ENCODE assay signal across 11 mouse cellular contexts in the genomic region with DNA sequence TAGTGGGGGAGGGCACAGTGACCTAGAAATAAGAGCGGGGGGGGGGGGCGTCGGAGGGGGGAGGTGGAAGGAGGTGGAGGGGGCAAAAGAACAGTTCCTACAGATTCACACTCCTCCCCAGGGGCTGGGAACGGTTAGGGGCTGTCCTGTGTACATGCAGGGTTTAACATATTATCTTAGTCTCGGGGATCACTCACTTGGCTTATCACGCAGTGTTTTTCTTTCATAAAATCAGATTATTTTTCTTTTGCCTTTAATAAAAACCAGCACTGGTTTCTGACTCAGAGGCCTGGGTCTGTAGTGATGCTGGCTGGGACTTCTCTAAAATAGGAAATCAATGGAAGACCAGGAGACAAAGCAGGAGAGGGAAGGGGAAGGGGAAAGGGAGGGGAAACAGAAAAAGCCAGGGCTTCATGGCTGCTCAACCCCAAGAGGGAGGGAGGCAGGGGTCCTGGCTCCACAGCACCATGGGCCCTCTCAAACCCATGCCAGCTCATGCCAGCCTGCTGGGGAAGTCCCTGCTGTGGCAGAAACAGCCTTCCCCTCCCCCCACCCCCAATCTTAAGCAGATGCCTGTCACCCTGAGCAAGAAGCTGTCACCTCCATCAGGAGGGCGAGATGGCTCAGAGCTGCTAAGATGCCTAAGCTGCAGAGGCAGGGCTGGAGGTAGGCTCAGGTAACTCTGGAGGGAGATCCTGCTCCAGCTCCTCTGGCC.
DNase-seq lines count a peak whose midpoint lies in the region; ATAC-seq lines count a peak whose summit lies in the region.
"Had no signal": no experiment of that assay in that cellular context is flagged by ENCODE, and none has a peak within 500 bp of the region (broad histone marks: within the 10 kb centered on the region; RNA-seq: fewer than 3 reads in every experiment).

No protein-coding gene starts in this region.

- H3K4me1 ChIP-seq in forebrain, embryonic 11.5 days (replicated peaks; ENCODE audit: control insufficient read depth, insufficient read depth, low read length) = peaks cover 8% of the 10 kb centered on the region; the same call in 1 of the 2 replicates
- peaks cover 50% of the 10 kb centered on the region for H3K4me1 ChIP-seq in limb, embryonic 10.5 days
- H3K4me1 ChIP-seq: lung, embryonic 15.5 days had no signal

- no peaks in the 10 kb centered on the region for H3K9me3 ChIP-seq in forebrain, embryonic 11.5 days (ENCODE audit: control insufficient read depth, low read length)
- H3K9me3 ChIP-seq in limb, embryonic 10.5 days (replicated peaks) = no peaks in the 10 kb centered on the region
- H3K9me3 ChIP-seq: lung, embryonic 15.5 days had no signal

- no peak overlapping the region for H3K4me2 ChIP-seq in forebrain, embryonic 11.5 days (ENCODE audit: low read depth, low read length, severe bottlenecking)
- H3K4me2 ChIP-seq: lung, embryonic 15.5 days had no signal

- peak; percentile 19; the same call in 1 of the 2 replicates for ATAC-seq in forebrain, embryonic 11.5 days (replicated peaks; ENCODE audit: low FRiP score)
- no peak for ATAC-seq in cerebellum, adult (ENCODE audit: insufficient number of reproducible peaks, low FRiP score, low TSS enrichment)
- ATAC-seq: inflammation-experienced regulatory T-cells, adult 6 months had no signal

- H3K27me3 ChIP-seq in forebrain, embryonic 11.5 days (ENCODE audit: control insufficient read depth, insufficient read depth, low read length) = no peaks in the 10 kb centered on the region
- H3K27me3 ChIP-seq in limb, embryonic 10.5 days (ENCODE audit: low read depth, poor library complexity, severe bottlenecking) = peaks cover 12% of the 10 kb centered on the region; the same call in 1 of the 2 replicates
- H3K27me3 ChIP-seq: lung, embryonic 15.5 days had no signal

- H3K9ac ChIP-seq in forebrain, embryonic 11.5 days (ENCODE audit: low read length) = no peak overlapping the region; the same call in 1 of the 2 replicates
- H3K9ac ChIP-seq: lung, embryonic 15.5 days had no signal

- DNase-seq in retina, postnatal 1 day = peak; percentile 51
- DNase-seq in retina, embryonic 14.5 days (ENCODE audit: low spot score) = no peak
- DNase-seq in forebrain, embryonic 11.5 days (ENCODE audit: low spot score) = peak; percentile 55
- peak; percentile 45 for DNase-seq in limb, embryonic 10.5 days (ENCODE audit: low spot score)
- DNase-seq in frontal cortex, postnatal 10 days (ENCODE audit: low spot score in 2 of 2) = no peak
- no peak for DNase-seq in lung, adult 18-20 months
- DNase-seq: adrenal gland, postnatal 25 days; cerebellum, adult 9-11 months had no signal

- no peak overlapping the region for H3K4me3 ChIP-seq in forebrain, embryonic 11.5 days (ENCODE audit: low read depth, low read length)
- no peak overlapping the region for H3K4me3 ChIP-seq in limb, embryonic 10.5 days
- H3K4me3 ChIP-seq: lung, embryonic 15.5 days had no signal

- no peaks in the 10 kb centered on the region for H3K36me3 ChIP-seq in forebrain, embryonic 11.5 days (ENCODE audit: control insufficient read depth, insufficient read depth, low read length)
- no peaks in the 10 kb centered on the region for H3K36me3 ChIP-seq in limb, embryonic 10.5 days
- H3K36me3 ChIP-seq: lung, embryonic 15.5 days had no signal

- H3K27ac ChIP-seq in forebrain, embryonic 11.5 days (ENCODE audit: low read depth, low read length) = peak overlapping the region; percentile 31
- peak overlapping the region; percentile 69 for H3K27ac ChIP-seq in limb, embryonic 10.5 days
- H3K27ac ChIP-seq: lung, embryonic 15.5 days had no signal

- WGBS in forebrain, embryonic 11.5 days = 30% methylated on average over 5 of the region's 7 CpGs
- WGBS in limb, embryonic 10.5 days = 19% methylated on average over 6 of the region's 7 CpGs

Comparison
In these comparisons a context has a peak if more than half of its experiments do, and no peak if none do; other contexts are left out.
1. DNase-seq: peak in retina, postnatal 1 day (single experiment), forebrain, embryonic 11.5 days (single experiment) and limb, embryonic 10.5 days (single experiment); none in retina, embryonic 14.5 days (single experiment), frontal cortex, postnatal 10 days (0 of 2) and lung, adult 18-20 months (0 of 2).